Mouse (Mus musculus): ENCODE measurements at regions not wholly inside any gene's neighbourhood (a gene's known extent, or its start where the extent isn't known, plus 50 kb on each side); places are given as distances from the start of the nearest gene placed in this dataset.

- peaks cover 15% of the 10 kb centered on the region; the same call in 1 of the 2 replicates for H3K4me1 ChIP-seq (ENCODE audit: insufficient read depth, low read depth, low read length)
- H3K27ac ChIP-seq (ENCODE audit: low read length): no peak overlapping the region
- no peak overlapping the region for H3K4me2 ChIP-seq (replicated peaks; ENCODE audit: low read depth, low read length)
- no peak for DNase-seq (ENCODE audit: low spot score)
- no peak for ATAC-seq
- H3K27me3 ChIP-seq (replicated peaks; ENCODE audit: insufficient read depth, low read length): no peaks in the 10 kb centered on the region
- H3K4me3 ChIP-seq (ENCODE audit: low read depth, low read length): no peak overlapping the region
- no peaks in the 10 kb centered on the region for H3K9me3 ChIP-seq (ENCODE audit: low read length)
- H3K9ac ChIP-seq (replicated peaks; ENCODE audit: low read depth): no peak overlapping the region
- no peak for TF ChIP-seq CTCF (IDR thresholded peaks at IDR 0.05)
- TF ChIP-seq EP300 (IDR thresholded peaks at IDR 0.05): no peak
- WGBS: 90% methylated on average over 4 of the region's 4 CpGs
- H3K36me3 ChIP-seq (ENCODE audit: insufficient read depth, low read length): no peaks in the 10 kb centered on the region
Observed at GRCm38 (mm10) chr12:79883651-79884050, 229.2 kb downstream of the Zfp36l1 start.

- WGBS: 9% methylated on average over 18 of the region's 18 CpGs
- H3K9ac ChIP-seq (replicated peaks; ENCODE audit: low read depth): no peak overlapping the region
- no peaks in the 10 kb centered on the region for H3K27me3 ChIP-seq (replicated peaks; ENCODE audit: insufficient read depth, low read length)
- H3K4me3 ChIP-seq (ENCODE audit: low read depth, low read length): 0 out of 2 replicates have a peak overlapping the region, but pooled peaks have one; percentile 10
- DNase-seq (ENCODE audit: low spot score) (peak; percentile 83), ATAC-seq (peak; percentile 77)
- peak overlapping the region; percentile 33; the same call in 1 of the 2 replicates for H3K4me2 ChIP-seq (replicated peaks; ENCODE audit: low read depth, low read length)
- peak overlapping the region; percentile 55 for H3K27ac ChIP-seq (ENCODE audit: low read length)
- peaks cover 15% of the 10 kb centered on the region; the same call in 1 of the 2 replicates for H3K4me1 ChIP-seq (ENCODE audit: insufficient read depth, low read depth, low read length)
- H3K9me3 ChIP-seq (ENCODE audit: low read length): no peaks in the 10 kb centered on the region
- H3K36me3 ChIP-seq (ENCODE audit: insufficient read depth, low read length): no peaks in the 10 kb centered on the region
- TF ChIP-seq CTCF (IDR thresholded peaks at IDR 0.05) (no peak), EP300 (IDR thresholded peaks at IDR 0.05) (peak; percentile 75)
Observed at GRCm38 (mm10) chr12:79880751-79881261, 232.0 kb downstream of the Zfp36l1 start.

GRCm38 (mm10) chr12:79880346-79880745 is 232.5 kb downstream of the Zfp36l1 start:
- H3K27me3 ChIP-seq (replicated peaks; ENCODE audit: insufficient read depth, low read length): no peaks in the 10 kb centered on the region
- H3K36me3 ChIP-seq (ENCODE audit: insufficient read depth, low read length): no peaks in the 10 kb centered on the region
- H3K4me2 ChIP-seq (replicated peaks; ENCODE audit: low read depth, low read length): 0 out of 2 replicates have a peak overlapping the region, but pooled peaks have one; percentile 33
- no peak; the same call in 1 of the 2 replicates for ATAC-seq
- peak overlapping the region; percentile 55 for H3K27ac ChIP-seq (ENCODE audit: low read length)
- no peak overlapping the region for H3K9ac ChIP-seq (replicated peaks; ENCODE audit: low read depth)
- H3K4me1 ChIP-seq (ENCODE audit: insufficient read depth, low read depth, low read length): peaks cover 15% of the 10 kb centered on the region; the same call in 1 of the 2 replicates
- DNase-seq (ENCODE audit: low spot score): no peak
- 53% methylated on average over 4 of the region's 4 CpGs for WGBS
- no peak overlapping the region for H3K4me3 ChIP-seq (ENCODE audit: low read depth, low read length)
- no peak for TF ChIP-seq CTCF (IDR thresholded peaks at IDR 0.05)
- no peak for TF ChIP-seq EP300 (IDR thresholded peaks at IDR 0.05)
- H3K9me3 ChIP-seq (ENCODE audit: low read length): no peaks in the 10 kb centered on the region

GRCm38 (mm10) chr12:79879918-79880273 is 232.9 kb downstream of the Zfp36l1 start:
- no peaks in the 10 kb centered on the region for H3K36me3 ChIP-seq (ENCODE audit: insufficient read depth, low read length)
- no peaks in the 10 kb centered on the region for H3K27me3 ChIP-seq (replicated peaks; ENCODE audit: insufficient read depth, low read length)
- peaks cover 15% of the 10 kb centered on the region; the same call in 1 of the 2 replicates for H3K4me1 ChIP-seq (ENCODE audit: insufficient read depth, low read depth, low read length)
- H3K27ac ChIP-seq (ENCODE audit: low read length): peak overlapping the region; percentile 55
- ATAC-seq: no peak; the same call in 1 of the 2 replicates
- H3K9me3 ChIP-seq (ENCODE audit: low read length): no peaks in the 10 kb centered on the region
- H3K4me3 ChIP-seq (ENCODE audit: low read depth, low read length): no peak overlapping the region
- no peak overlapping the region for H3K4me2 ChIP-seq (replicated peaks; ENCODE audit: low read depth, low read length)
- TF ChIP-seq CTCF (IDR thresholded peaks at IDR 0.05) (no peak), EP300 (IDR thresholded peaks at IDR 0.05) (no peak)
- 56% methylated on average over 9 of the region's 9 CpGs for WGBS
- no peak overlapping the region for H3K9ac ChIP-seq (replicated peaks; ENCODE audit: low read depth)
- no peak for DNase-seq (ENCODE audit: low spot score)

- Histone ChIP-seq H3K27me3 (replicated peaks; ENCODE audit: insufficient read depth, low read length) (no peaks in the 10 kb centered on the region), H3K4me1 (ENCODE audit: insufficient read depth, low read depth, low read length) (peaks cover 15% of the 10 kb centered on the region; the same call in 1 of the 2 replicates), H3K36me3 (ENCODE audit: insufficient read depth, low read length) (no peaks in the 10 kb centered on the region), H3K4me2 (replicated peaks; ENCODE audit: low read depth, low read length) (no peak overlapping the region), H3K4me3 (ENCODE audit: low read depth, low read length) (no peak overlapping the region), H3K9me3 (ENCODE audit: low read length) (no peaks in the 10 kb centered on the region), H3K9ac (replicated peaks; ENCODE audit: low read depth) (no peak overlapping the region), H3K27ac (ENCODE audit: low read length) (peak overlapping the region; percentile 55)
- ATAC-seq (peak; percentile 76), DNase-seq (ENCODE audit: low spot score) (peak; percentile 77)
- TF ChIP-seq EP300 (IDR thresholded peaks at IDR 0.05) (peak; percentile 48; the same call in 1 of the 2 replicates), CTCF (IDR thresholded peaks at IDR 0.05) (no peak)
- 35% methylated on average over 15 of the region's 15 CpGs for WGBS
Observed at GRCm38 (mm10) chr12:79879093-79879917, 233.5 kb downstream of the Zfp36l1 start.

- DNase-seq (ENCODE audit: low spot score) (no peak), ATAC-seq (no peak)
- Histone ChIP-seq H3K9me3 (ENCODE audit: low read length) (no peaks in the 10 kb centered on the region), H3K4me1 (ENCODE audit: insufficient read depth, low read depth, low read length) (peaks cover 15% of the 10 kb centered on the region; the same call in 1 of the 2 replicates), H3K9ac (replicated peaks; ENCODE audit: low read depth) (no peak overlapping the region), H3K36me3 (ENCODE audit: insufficient read depth, low read length) (no peaks in the 10 kb centered on the region), H3K27ac (ENCODE audit: low read length) (0 out of 2 replicates have a peak overlapping the region, but pooled peaks have one; percentile 55), H3K4me3 (ENCODE audit: low read depth, low read length) (no peak overlapping the region), H3K4me2 (replicated peaks; ENCODE audit: low read depth, low read length) (no peak overlapping the region), H3K27me3 (replicated peaks; ENCODE audit: insufficient read depth, low read length) (no peaks in the 10 kb centered on the region)
- 46% methylated on average over 5 of the region's 5 CpGs for WGBS
- TF ChIP-seq CTCF (IDR thresholded peaks at IDR 0.05): no peak
- TF ChIP-seq EP300 (IDR thresholded peaks at IDR 0.05): no peak
Observed at GRCm38 (mm10) chr12:79878766-79879092, 234.1 kb downstream of the Zfp36l1 start.

All from lung, postnatal 0 days (tissue).